Mouse (Mus musculus) embryo, embryonic 11 days (tissue): ENCODE data around the gene Hist1h2af.
"Not testable (repeated sequence)": the region's sequence is repeated elsewhere in the genome, so short reads cannot be mapped to it uniquely, and the experiment has no call there.

Source experiments
- DNase-seq: peaks from one replicate; pipeline ENCODE4 v3.0.0-alpha.2; 2015

The Hist1h2af gene

DNA sequence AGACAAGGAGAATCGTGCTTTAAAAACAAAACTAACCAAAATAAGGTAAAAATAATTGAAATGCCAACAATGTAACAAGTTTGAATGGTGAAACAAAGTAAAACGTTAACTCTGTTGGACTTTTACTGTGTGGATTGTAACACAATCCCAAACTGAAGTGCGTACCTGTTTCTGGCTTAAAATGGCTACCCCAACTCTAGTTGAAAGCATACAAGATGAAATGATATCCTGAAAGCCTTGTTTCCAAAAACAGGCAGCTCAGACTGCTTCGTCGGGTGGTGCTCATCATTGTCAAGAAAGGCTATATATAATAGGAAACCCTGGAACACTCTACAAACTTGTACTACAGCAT lies 27.8 kb downstream of the Hist1h2af start:
- DNase-seq, result not testable (repeated sequence)

DNA sequence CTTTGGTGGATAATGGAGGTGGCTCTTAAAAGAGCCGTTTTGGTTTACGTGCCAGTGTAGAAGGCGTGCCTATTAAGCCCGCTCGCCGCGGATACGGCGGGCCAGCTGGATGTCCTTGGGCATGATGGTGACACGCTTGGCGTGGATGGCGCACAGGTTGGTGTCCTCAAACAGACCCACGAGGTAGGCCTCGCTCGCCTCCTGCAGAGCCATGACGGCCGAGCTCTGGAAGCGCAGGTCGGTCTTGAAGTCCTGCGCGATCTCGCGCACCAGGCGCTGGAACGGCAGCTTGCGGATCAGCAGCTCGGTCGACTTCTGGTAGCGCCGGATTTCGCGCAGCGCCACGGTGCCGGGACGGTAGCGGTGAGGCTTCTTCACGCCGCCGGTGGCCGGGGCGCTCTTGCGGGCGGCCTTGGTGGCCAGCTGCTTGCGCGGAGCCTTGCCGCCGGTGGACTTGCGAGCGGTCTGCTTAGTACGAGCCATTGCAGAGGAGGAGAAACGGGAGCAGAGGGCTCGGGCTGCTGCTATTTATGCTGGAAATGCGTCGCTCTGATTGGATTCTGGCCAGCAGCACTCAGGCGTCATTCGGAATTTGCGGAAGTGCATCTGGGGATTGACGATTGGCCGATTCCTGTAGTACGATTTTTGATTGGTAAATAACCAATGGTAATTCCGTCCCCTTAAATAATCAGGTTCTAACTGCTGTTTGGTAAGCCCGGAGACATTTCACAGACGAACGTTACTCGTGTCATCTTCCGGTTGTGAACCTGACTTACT lies 28.4 kb downstream of the Hist1h2af start, which contains the start of gene Hist1h3e:
Gene Hist1h3e, minus strand, starts transcription at position 487 of the 777 bp plus-strand sequence.
- peak; percentile 96 for DNase-seq

DNA sequence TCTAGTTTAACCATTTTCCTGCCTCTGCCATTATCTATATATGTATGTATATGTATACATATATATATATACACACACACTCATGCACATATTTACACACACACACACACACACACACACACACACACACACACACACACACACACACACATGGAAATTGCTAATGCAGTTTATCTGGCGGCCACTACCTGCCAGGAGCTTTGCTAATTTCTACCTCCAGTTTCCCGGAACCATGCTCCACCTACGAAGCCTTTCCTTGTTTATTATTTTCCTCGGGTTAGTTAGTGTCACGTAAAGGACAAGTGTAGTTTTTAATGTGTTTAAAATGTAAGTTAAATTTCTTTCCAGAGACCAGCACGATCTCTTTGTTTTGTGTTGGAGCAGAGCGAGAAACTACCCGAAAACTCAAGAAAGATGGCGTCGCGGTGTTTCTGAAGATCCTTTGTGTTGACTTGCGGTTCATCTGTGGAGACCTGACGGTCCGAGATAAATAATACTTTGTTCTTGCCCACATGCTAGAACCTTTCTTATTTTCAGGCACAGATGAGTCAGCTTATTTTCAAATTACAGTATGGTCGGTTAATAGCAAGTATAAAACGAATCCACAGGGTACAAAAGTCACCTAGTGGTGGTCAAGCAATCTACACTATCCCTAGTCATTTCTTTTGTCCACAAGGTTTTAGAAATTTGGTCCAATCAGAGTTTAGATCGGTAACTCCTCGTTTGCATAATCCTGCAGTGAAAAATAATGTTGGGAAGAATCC lies 29.2 kb downstream of the Hist1h2af start:
- DNase-seq, result peak; percentile 80

DNA sequence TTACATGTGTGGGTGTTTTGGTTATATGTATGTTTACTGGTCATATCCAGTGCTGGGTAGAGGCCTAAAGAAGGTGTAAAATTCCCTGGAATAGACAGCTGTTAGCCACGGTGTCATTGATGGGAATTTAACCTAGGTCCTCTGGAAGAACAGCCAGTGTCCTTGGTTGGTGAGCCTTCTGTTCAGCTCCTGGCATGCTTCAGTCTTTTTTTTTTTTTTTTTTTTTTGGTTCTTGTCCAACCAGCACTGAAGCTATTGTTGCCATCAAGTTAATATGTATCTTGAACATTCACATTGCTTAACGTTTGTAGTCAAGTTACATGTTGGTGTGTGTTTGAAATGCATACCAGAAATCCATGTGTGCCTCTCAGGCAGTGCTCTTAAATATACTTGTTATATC lies 30.8 kb downstream of the Hist1h2af start:
- DNase-seq, result no peak

DNA sequence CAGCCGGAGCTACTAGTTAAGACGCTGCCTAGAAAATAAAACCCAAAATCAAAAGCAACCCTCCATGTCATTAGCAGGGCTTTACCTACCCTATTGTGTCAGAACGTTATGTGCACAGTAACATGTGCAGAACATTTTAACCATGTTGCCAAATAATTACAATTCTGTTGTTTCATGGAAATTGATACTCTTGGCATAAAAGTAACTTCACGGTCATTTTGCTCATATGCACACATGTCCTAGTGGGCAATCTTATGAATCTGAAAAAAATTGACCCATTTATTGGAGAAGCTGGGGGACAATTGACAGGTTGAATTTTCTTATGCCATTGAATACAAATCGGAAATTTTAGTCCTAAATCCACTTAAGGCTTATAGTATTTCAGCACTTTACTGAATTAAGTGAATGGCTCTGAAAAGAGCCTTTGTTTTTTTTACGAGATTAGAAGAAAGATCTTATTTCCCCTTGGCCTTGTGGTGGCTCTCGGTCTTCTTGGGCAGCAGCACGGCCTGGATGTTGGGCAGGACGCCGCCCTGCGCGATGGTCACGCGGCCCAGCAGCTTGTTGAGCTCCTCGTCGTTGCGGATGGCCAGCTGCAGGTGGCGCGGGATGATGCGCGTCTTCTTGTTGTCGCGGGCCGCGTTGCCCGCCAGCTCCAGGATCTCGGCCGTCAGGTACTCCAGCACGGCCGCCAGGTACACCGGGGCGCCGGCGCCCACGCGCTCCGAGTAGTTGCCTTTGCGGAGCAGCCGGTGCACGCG lies 36.7 kb downstream of the Hist1h2af start:
- DNase-seq, result peak; percentile 60

DNA sequence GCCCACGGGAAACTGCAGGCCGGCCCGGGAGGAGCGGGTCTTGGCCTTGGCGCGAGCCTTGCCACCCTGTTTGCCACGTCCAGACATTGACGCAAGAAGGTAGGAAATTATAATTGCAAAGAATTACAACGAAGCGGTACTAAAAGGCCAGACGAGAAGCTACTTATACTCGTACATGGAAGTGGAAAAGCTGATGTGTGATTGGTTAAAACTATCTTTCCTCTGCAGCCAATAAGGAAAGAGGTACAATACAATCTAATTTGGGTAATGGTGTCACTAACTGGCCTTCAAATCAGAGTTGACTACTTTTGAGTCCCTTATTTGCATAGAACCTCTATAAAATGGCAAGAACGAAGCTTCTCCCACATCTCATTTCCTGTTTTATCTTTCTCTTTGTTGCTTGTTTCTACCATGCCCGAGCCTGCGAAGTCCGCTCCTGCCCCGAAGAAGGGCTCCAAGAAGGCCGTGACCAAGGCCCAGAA lies 37.4 kb downstream of the Hist1h2af start, which contains the start of the genes Hist1h2ae and Hist1h2bg:
Gene Hist1h2ae, minus strand, starts transcription at position 199 of the 482 bp plus-strand sequence.
Gene Hist1h2bg, plus strand, starts transcription at position 375 of the 482 bp plus-strand sequence.
- peak; percentile 89 for DNase-seq

DNA sequence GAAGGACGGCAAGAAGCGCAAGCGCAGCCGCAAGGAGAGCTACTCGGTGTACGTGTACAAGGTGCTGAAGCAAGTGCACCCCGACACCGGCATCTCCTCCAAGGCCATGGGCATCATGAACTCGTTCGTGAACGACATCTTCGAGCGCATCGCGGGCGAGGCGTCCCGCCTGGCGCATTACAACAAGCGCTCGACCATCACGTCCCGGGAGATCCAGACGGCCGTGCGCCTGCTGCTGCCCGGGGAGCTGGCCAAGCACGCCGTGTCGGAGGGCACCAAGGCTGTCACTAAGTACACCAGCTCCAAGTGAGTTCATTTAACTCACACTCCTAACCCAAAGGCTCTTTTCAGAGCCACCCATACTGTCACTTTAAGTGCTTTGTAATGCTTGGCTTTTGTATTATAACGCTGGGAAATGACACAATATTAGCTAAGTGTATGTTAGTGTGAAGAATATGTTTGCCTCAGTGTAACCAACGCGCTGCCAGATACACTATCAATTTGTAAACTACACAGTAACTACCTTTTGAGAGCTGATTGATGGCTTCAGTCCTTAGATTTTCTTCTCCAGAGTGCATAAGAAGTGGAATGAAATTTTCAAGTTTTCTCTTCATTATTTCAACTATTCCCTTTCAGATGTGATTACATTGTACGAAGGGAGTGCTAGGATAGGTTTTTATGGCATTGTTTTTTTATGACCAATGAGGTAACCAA lies 38.0 kb downstream of the Hist1h2af start:
- DNase-seq, result peak; percentile 56

DNA sequence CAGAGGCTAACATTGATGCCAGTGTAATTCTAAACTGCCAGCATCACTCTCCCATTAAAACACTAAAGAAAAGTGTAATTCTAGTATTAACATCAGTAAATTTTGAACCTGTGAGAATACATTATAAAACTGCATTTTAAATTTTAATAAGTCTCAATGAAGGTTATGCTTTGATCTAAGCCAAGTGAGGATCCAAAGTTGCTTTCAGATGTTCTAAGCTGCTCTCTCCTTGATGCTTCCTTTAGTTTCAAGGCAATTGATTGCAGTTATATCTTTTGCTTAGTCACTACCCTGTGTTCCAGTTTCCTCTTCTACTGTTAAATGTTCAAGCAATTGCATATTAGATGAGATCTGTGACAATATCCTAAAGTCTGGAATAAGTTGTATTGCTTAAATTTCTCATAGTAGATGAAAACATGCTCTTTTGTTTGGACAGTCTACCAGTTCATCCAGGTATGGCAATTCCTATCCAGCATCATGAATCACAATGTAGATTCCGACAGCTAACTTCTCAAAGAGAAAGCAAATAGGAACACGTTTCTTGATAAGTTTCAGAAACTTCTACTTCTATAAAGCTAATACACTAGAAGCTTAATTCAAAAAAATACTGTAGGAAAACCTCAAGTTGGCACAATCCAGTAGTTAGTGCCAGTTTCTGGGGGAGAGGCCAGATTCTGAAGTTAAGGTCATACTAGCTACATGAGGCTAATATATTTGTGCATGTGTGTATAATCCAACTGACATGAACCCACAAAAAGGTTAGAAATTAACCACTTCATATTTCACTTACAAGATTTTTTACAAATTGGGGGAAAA lies 38.7 kb downstream of the Hist1h2af start:
- peak; percentile 47 for DNase-seq

DNA sequence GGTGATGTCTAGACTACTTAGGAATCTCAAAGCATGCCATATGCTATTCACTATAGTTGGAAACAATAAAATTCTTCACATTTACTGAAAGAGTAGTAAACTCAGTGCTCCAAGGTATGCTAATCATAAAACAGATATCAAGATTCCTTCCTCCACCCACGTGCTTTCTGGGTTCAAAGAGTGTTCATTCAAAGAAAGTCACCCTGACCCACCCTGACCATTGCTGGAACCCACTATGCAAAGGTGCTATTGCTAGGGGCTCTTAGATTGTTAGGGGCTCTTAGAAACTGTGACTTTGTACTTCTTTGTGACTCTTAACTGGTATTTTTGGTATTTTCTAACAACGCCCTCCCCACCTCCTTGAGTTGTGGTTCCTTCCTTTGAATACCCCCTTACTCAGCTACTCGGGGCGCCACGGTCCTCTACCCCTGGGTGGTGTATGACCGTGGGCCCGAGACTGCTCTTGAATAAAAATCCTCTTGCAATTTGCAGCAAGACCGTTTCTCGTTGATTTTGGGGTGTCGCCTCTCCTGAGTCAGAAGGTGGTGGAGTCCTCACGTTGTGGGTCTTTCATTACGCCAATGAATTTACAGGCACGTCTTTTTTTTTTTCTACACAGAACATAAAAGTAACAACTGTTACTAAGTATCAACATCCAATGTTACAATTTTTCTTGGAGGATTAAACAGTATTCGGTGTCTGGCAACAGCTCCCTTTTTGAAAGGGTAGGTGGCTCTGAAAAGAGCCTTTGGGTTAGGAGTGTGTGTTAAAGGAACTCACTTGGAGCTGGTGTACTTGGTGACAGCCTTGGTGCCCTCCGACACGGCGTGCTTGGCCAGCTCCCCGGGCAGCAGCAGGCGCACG lies 39.6 kb downstream of the Hist1h2af start:
- peak; percentile 47 for DNase-seq

DNA sequence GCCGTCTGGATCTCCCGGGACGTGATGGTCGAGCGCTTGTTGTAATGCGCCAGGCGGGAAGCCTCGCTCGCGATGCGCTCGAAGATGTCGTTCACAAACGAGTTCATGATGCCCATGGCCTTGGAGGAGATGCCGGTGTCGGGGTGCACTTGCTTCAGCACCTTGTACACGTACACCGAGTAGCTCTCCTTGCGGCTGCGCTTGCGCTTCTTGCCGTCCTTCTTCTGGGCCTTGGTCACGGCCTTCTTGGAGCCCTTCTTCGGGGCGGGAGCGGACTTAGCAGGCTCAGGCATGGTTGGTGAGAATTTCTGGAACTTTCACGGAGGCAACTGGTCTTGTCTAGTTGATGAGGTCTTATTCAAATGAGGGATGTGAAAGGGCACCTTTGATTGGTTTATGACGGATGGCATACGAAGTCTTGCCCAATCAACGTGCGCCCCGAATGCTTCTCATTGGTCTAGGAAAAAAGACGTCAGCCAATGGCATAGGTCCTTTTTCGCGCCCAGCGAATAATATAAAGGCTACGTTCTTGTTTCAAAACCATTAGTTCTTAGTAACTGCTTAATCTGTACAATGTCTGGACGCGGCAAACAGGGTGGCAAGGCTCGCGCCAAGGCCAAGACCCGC lies 40.3 kb downstream of the Hist1h2af start, which contains the start of the genes Hist1h2bf and Hist1h2ad:
Gene Hist1h2bf, minus strand, starts transcription at position 299 of the 627 bp plus-strand sequence.
Gene Hist1h2ad, plus strand, starts transcription at position 484 of the 627 bp plus-strand sequence.
- DNase-seq, result peak; percentile 98

DNA sequence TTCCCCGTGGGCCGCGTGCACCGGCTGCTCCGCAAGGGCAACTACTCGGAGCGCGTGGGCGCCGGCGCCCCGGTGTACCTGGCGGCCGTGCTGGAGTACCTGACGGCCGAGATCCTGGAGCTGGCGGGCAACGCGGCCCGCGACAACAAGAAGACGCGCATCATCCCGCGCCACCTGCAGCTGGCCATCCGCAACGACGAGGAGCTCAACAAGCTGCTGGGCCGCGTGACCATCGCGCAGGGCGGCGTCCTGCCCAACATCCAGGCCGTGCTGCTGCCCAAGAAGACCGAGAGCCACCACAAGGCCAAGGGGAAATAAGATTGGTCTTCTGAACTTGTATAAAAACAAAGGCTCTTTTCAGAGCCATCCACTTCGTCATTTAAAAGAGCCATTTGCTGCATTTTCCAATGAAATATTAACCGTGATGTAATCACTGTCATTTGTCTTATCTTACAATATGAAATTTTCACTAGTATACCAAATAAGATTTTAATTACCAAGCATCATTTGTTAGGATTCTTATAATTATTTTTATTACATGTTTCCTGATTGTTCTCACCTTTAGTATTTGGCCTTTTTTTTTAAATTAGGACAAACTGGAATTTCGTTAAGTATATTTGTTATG lies 41.0 kb downstream of the Hist1h2af start:
- DNase-seq, result not testable (repeated sequence)

DNA sequence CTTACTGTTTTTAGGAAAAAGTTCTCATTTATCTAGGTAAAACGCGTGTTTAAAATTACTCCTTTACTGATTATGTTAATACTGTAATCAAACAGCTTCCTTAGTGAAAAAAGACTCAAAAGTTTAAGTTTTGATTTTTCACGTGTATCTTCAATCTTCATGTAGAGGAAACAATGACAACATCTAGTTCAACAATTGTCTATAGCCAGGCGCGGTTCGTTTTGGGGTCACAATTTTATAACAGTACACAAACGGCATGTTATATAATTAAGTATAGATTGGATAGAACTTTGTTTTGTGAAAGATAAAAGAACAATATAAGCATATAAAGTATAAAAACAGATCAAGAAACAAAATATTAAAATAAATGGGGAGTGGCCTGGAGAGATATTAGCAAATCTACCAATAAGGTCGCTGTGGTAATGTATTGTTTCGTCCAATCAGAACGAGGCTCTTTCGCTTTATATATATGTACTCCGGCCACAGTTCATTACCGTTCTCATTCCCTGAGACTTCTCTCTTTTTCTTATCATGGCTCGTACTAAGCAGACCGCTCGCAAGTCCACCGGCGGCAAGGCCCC lies 41.7 kb downstream of the Hist1h2af start, which contains the start of gene Hist1h3d:
Gene Hist1h3d, plus strand, starts transcription at position 493 of the 581 bp plus-strand sequence.
- DNase-seq, result peak; percentile 89

DNA sequence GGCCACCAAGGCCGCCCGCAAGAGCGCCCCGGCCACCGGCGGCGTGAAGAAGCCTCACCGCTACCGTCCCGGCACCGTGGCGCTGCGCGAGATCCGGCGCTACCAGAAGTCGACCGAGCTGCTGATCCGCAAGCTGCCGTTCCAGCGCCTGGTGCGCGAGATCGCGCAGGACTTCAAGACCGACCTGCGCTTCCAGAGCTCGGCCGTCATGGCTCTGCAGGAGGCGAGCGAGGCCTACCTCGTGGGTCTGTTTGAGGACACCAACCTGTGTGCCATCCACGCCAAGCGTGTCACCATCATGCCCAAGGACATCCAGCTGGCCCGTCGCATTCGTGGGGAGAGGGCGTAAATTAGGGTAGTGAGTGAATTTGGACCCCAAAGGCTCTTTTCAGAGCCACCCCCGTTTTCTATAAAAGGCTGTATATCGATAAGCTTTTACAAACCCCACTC lies 42.2 kb downstream of the Hist1h2af start:
- DNase-seq, result peak; percentile 39

DNA sequence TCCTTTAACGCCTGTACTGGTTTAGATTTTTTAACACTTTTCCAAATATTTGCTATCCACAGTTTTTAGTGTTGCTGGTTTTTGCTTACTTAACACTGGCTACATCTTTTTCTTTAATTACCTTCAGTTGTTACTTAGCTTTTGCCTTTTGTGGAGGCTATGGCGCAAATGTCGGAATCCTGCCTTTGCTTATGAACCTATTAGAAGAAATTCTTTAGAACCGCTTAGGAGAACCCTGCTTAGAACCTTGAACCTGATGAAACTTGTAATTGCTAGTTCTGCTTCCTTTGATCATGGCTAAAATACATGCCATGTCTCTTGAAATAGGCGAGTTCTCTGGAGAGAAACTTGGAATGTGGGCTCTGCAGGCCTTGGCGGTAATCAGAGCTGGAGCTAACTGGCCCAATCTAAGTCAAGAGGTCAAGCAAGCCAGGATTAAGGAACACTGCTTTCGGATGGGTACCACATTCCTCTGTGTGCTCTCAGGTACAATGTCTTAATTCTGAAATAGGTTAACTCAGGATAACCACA lies 42.7 kb downstream of the Hist1h2af start:
- DNase-seq, result peak; percentile 58

DNA sequence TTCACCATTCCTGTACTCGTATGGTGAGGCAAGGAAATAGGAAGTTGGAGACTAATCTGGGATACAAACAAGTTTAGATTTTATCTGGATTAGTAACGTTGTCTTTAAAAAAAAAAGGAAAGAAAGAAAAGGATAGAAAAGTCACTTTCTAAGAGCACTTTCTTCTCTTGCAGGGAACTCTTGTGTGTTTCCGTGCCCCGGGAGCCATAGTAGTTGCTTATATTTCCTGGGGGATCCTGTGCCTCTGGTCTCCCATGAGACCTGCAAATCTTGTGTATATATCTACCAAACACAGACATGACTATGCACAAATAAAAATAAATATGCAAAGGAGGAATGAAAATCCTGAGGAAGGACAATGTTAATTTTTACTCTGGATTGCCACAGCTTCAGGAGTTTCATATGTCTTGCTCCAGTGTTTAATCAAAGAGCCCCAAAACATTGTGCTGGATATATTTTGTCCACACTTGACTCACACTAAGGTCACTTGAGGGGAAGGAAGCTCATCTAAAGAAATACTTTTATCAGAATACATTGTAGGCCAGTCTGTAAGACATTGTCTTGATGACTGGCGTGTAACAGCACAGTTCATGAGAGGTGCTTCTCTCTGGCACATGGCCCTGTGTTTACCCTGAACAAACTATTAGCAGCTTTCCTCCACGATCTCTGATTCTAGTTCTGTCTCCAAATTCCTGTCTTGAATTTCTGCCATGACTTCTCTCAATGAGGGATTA lies 43.4 kb downstream of the Hist1h2af start:
- DNase-seq, result peak; percentile 42

DNA sequence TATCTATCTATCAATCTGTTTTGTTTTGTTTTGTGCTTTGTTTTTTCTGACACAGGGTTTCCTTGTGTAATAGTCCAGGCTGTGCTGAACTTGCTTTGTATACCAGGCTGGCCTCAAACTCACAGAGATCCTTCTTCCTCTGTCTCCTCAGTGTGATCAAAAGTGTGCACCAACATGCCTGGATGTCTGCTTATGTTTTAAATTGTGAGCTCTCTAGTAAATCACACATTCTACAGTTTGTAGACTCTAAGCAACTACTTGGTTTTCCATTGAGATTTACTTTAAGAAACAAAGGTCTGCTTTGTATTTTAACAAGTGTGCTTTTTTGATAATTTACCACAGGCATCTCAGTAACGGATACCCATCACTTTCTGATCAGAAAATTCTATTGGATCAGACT lies 44.1 kb downstream of the Hist1h2af start:
- no peak for DNase-seq

DNA sequence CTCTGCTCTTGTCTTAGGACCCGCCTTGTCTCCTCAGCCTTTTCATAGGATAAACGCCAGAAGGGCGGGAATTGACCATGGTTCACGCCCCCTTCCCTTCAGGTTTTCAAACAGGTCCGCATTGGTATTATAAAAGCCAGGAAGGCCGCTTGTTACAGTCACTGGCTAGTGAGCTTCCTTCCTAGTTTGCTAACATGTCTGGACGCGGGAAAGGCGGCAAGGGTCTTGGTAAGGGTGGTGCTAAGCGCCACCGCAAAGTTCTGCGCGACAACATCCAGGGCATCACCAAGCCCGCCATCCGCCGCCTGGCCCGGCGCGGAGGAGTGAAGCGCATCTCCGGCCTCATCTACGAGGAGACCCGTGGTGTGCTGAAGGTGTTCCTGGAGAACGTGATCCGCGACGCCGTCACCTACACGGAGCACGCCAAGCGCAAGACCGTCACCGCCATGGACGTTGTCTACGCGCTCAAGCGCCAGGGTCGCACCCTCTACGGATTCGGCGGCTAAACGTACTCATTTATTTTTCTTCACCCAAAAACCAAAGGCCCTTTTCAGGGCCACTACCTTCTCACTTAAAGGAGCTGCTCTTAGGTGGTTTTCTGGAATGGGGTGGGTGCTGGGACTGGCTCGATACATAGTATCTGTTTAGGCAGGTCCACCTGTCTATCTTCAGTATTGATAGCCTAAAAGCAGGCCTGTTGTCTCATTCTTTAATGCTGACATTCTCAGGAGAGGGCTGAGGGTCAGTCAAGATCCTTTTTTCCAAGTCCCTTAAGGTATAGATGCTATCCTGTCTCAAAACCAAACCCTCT lies 47.9 kb downstream of the Hist1h2af start, which contains the start of gene Hist1h4d:
Gene Hist1h4d, plus strand, starts transcription at position 191 of the 811 bp plus-strand sequence.
- DNase-seq, result peak; percentile 96
